Mouse (Mus musculus): ENCODE measurements around the gene Sh3bp5l.

- TF ChIP-seq E2F4 (IDR thresholded peaks at IDR 0.05; ENCODE audit: insufficient read depth) (no peak), REST (IDR thresholded peaks at IDR 0.05; ENCODE audit: insufficient read depth, insufficient read length) (no peak), POLR2A (IDR thresholded peaks at IDR 0.05; ENCODE audit: insufficient read length, low read depth) (no peak), USF1 (IDR thresholded peaks at IDR 0.05; ENCODE audit: low read depth) (no peak), MAX (IDR thresholded peaks at IDR 0.05; ENCODE audit: low read depth) (no peak), POLR2AphosphoS2 (IDR thresholded peaks at IDR 0.05; ENCODE audit: insufficient read length, low read depth) (no peak), CEBPB (IDR thresholded peaks at IDR 0.05; ENCODE audit: insufficient read depth, poor library complexity, severe bottlenecking) (no peak), MYOD1 (IDR thresholded peaks at IDR 0.05; ENCODE audit: control insufficient read depth in 1 of 3, insufficient read length in 2 of 3, low read depth in 2 of 3) (no peak), TCF12 (IDR thresholded peaks at IDR 0.05; ENCODE audit: insufficient read depth, poor library complexity, severe bottlenecking) (no peak), MYOG (IDR thresholded peaks at IDR 0.05; ENCODE audit: control insufficient read depth in 1 of 3, insufficient read depth in 1 of 3, insufficient read length in 2 of 3, low read depth in 2 of 3) (no peak), SRF (IDR thresholded peaks at IDR 0.05; ENCODE audit: control insufficient read depth, insufficient read length, low read depth) (no peak), TCF3 (IDR thresholded peaks at IDR 0.05; ENCODE audit: insufficient read length, low read depth) (no peak)
Measured at GRCm38 (mm10) chr11:58282518-58282917, 48.0 kb upstream of the Sh3bp5l start.
